Comparison of ENCODE assay signal across 23 mouse cellular contexts in genomic region chr3:149090103-149090502, GRCm38 (mm10).
DNase-seq lines count a peak whose midpoint lies in the region; ATAC-seq and TF ChIP-seq lines count a peak whose summit lies in the region.
"Had no signal": no experiment of that assay in that cellular context is flagged by ENCODE, and none has a peak within 500 bp of the region (broad histone marks: within the 10 kb centered on the region; RNA-seq: fewer than 3 reads in every experiment).

No protein-coding gene starts in this region.

- ATAC-seq in forebrain, embryonic 11.5 days (replicated peaks; ENCODE audit: low FRiP score) = no peak
- no peak for ATAC-seq in forebrain, embryonic 16.5 days
- ATAC-seq in neural tube, embryonic 11.5 days (ENCODE audit: insufficient read depth, low FRiP score, low TSS enrichment) = peak; percentile 57
- ATAC-seq in limb, embryonic 11.5 days (ENCODE audit: insufficient number of reproducible peaks, low FRiP score, low TSS enrichment, low read depth) = no peak
- 0 out of 2 replicates have a peak, but pooled peaks have one; percentile 41 for ATAC-seq in neural tube, embryonic 15.5 days (ENCODE audit: low FRiP score)
- ATAC-seq: CD4-positive, CD25-positive, alpha-beta regulatory T cell, adult 4 months; forebrain, embryonic 14.5 days; intestine, embryonic 16.5 days had no signal

- no peak overlapping the region for H3K9ac ChIP-seq in forebrain, embryonic 11.5 days (ENCODE audit: low read length)
- no peak overlapping the region for H3K9ac ChIP-seq in forebrain, embryonic 16.5 days (replicated peaks; ENCODE audit: low read depth, low read length)
- no peak overlapping the region for H3K9ac ChIP-seq in neural tube, embryonic 11.5 days (ENCODE audit: low read length)
- H3K9ac ChIP-seq in limb, embryonic 11.5 days (ENCODE audit: low read length) = no peak overlapping the region
- no peak overlapping the region for H3K9ac ChIP-seq in neural tube, embryonic 15.5 days (replicated peaks)
- H3K9ac ChIP-seq: hindbrain, embryonic 15.5 days; limb, embryonic 15.5 days; liver, embryonic 14.5 days; lung, embryonic 14.5 days had no signal

- H3K4me3 ChIP-seq in forebrain, embryonic 11.5 days (ENCODE audit: low read depth, low read length) = no peak overlapping the region
- H3K4me3 ChIP-seq in forebrain, embryonic 16.5 days (replicated peaks; ENCODE audit: low read length) = no peak overlapping the region
- H3K4me3 ChIP-seq in neural tube, embryonic 11.5 days (ENCODE audit: low read depth, low read length) = no peak overlapping the region
- H3K4me3 ChIP-seq in limb, embryonic 11.5 days (ENCODE audit: low read depth, low read length) = no peak overlapping the region
- H3K4me3 ChIP-seq in neural tube, embryonic 15.5 days (replicated peaks) = no peak overlapping the region
- H3K4me3 ChIP-seq in gastrocnemius, adult 2 months = no peak overlapping the region
- H3K4me3 ChIP-seq: hindbrain, embryonic 15.5 days; limb, embryonic 15.5 days had no signal

- H3K27me3 ChIP-seq in forebrain, embryonic 11.5 days (ENCODE audit: control insufficient read depth, insufficient read depth, low read length) = peaks cover 3% of the 10 kb centered on the region
- H3K27me3 ChIP-seq in forebrain, embryonic 16.5 days (replicated peaks; ENCODE audit: control insufficient read depth, insufficient read depth, low read length) = 0 out of 2 replicates have a peak, but pooled peaks cover 2% of the 10 kb centered on the region
- no peaks in the 10 kb centered on the region for H3K27me3 ChIP-seq in neural tube, embryonic 11.5 days (ENCODE audit: control insufficient read depth, insufficient read depth, low read length)
- H3K27me3 ChIP-seq in limb, embryonic 11.5 days (ENCODE audit: control insufficient read depth, insufficient read depth, low read length) = no peaks in the 10 kb centered on the region
- H3K27me3 ChIP-seq in neural tube, embryonic 15.5 days (replicated peaks) = 0 out of 2 replicates have a peak, but pooled peaks cover 5% of the 10 kb centered on the region
- H3K27me3 ChIP-seq: limb, embryonic 15.5 days had no signal

- TF ChIP-seq CTCF in gastrocnemius, adult 2 months (IDR thresholded peaks at IDR 0.05) = no peak

- H3K4me2 ChIP-seq in forebrain, embryonic 11.5 days (ENCODE audit: low read depth, low read length, severe bottlenecking) = no peak overlapping the region
- H3K4me2 ChIP-seq in forebrain, embryonic 16.5 days (ENCODE audit: low read length) = no peak overlapping the region
- no peak overlapping the region for H3K4me2 ChIP-seq in neural tube, embryonic 11.5 days (ENCODE audit: low read depth)
- no peak overlapping the region for H3K4me2 ChIP-seq in limb, embryonic 11.5 days (ENCODE audit: low read depth, severe bottlenecking)
- H3K4me2 ChIP-seq in neural tube, embryonic 15.5 days = no peak overlapping the region
- H3K4me2 ChIP-seq: hindbrain, embryonic 15.5 days; limb, embryonic 15.5 days; lung, embryonic 14.5 days had no signal

- no peaks in the 10 kb centered on the region for H3K9me3 ChIP-seq in forebrain, embryonic 11.5 days (ENCODE audit: control insufficient read depth, low read length)
- H3K9me3 ChIP-seq in forebrain, embryonic 16.5 days (ENCODE audit: control insufficient read depth, low read length) = no peaks in the 10 kb centered on the region
- no peaks in the 10 kb centered on the region for H3K9me3 ChIP-seq in neural tube, embryonic 11.5 days (ENCODE audit: control insufficient read depth, low read length)
- no peaks in the 10 kb centered on the region for H3K9me3 ChIP-seq in limb, embryonic 11.5 days (ENCODE audit: control insufficient read depth, low read length)
- H3K9me3 ChIP-seq in neural tube, embryonic 15.5 days (replicated peaks) = no peaks in the 10 kb centered on the region
- H3K9me3 ChIP-seq: hindbrain, embryonic 15.5 days; limb, embryonic 15.5 days had no signal

- no peaks in the 10 kb centered on the region for H3K36me3 ChIP-seq in forebrain, embryonic 11.5 days (ENCODE audit: control insufficient read depth, insufficient read depth, low read length)
- H3K36me3 ChIP-seq in forebrain, embryonic 16.5 days (ENCODE audit: control insufficient read depth, insufficient read depth) = no peaks in the 10 kb centered on the region
- no peaks in the 10 kb centered on the region for H3K36me3 ChIP-seq in neural tube, embryonic 11.5 days (ENCODE audit: control insufficient read depth, insufficient read depth, low read length)
- no peaks in the 10 kb centered on the region for H3K36me3 ChIP-seq in limb, embryonic 11.5 days (ENCODE audit: control insufficient read depth, insufficient read depth, low read length)
- no peaks in the 10 kb centered on the region for H3K36me3 ChIP-seq in neural tube, embryonic 15.5 days
- H3K36me3 ChIP-seq: hindbrain, embryonic 15.5 days; limb, embryonic 15.5 days had no signal

- DNase-seq in forebrain, embryonic 11.5 days (ENCODE audit: low spot score) = peak; percentile 52
- DNase-seq in neural tube, embryonic 11.5 days (ENCODE audit: low spot score) = peak; percentile 21
- DNase-seq in neural tube, embryonic 10.5 days (ENCODE audit: extremely low spot score, low spot score) = no peak
- peak; percentile 58 for DNase-seq in limb, embryonic 11.5 days (ENCODE audit: low spot score)
- no peak for DNase-seq in gastrocnemius, adult 2 months
- no peak for DNase-seq in lung, postnatal 36 days
- DNase-seq: adrenal gland, postnatal 25 days; cerebellum, adult 9-10 months; kidney, adult 9 months; kidney, postnatal 25 days; layer of hippocampus, postnatal 36 days; lung, embryonic 14.5 days; lung, postnatal 4 days; thymus, adult 2 months had no signal

- 59% methylated on average over 5 of the region's 5 CpGs for WGBS in forebrain, embryonic 11.5 days
- WGBS in forebrain, embryonic 16.5 days = 67% methylated on average over 5 of the region's 5 CpGs
- WGBS in neural tube, embryonic 11.5 days = 28% methylated on average over 5 of the region's 5 CpGs
- WGBS in limb, embryonic 11.5 days = 6% methylated on average over 5 of the region's 5 CpGs
- 32% methylated on average over 5 of the region's 5 CpGs for WGBS in neural tube, embryonic 15.5 days

- peaks cover 17% of the 10 kb centered on the region; the same call in 1 of the 2 replicates for H3K4me1 ChIP-seq in forebrain, embryonic 11.5 days (replicated peaks; ENCODE audit: control insufficient read depth, insufficient read depth, low read length)
- H3K4me1 ChIP-seq in forebrain, embryonic 16.5 days (replicated peaks; ENCODE audit: control insufficient read depth, insufficient read depth, low read length) = peaks cover 21% of the 10 kb centered on the region
- peaks cover 7% of the 10 kb centered on the region; the same call in 1 of the 2 replicates for H3K4me1 ChIP-seq in neural tube, embryonic 11.5 days (ENCODE audit: control insufficient read depth, insufficient read depth, low read length)
- H3K4me1 ChIP-seq in limb, embryonic 11.5 days (ENCODE audit: control insufficient read depth, insufficient read depth, low read length) = peaks cover 33% of the 10 kb centered on the region
- H3K4me1 ChIP-seq in neural tube, embryonic 15.5 days = peaks cover 21% of the 10 kb centered on the region

- no peak overlapping the region for H3K27ac ChIP-seq in forebrain, embryonic 11.5 days (ENCODE audit: low read depth, low read length)
- H3K27ac ChIP-seq in forebrain, embryonic 16.5 days (ENCODE audit: low read length) = no peak overlapping the region
- no peak overlapping the region for H3K27ac ChIP-seq in neural tube, embryonic 11.5 days (ENCODE audit: low read depth, low read length)
- no peak overlapping the region for H3K27ac ChIP-seq in limb, embryonic 11.5 days (replicated peaks; ENCODE audit: low read depth, low read length)
- H3K27ac ChIP-seq in neural tube, embryonic 15.5 days (replicated peaks) = no peak overlapping the region
- no peak overlapping the region for H3K27ac ChIP-seq in gastrocnemius, adult 2 months
- H3K27ac ChIP-seq: hindbrain, embryonic 15.5 days; limb, embryonic 15.5 days; liver, embryonic 14.5 days; stomach, postnatal 0 days had no signal

- intact Hi-C loops in gastrocnemius, adult 2 months (cut with DNase I) = no loop called here

Comparison
In these comparisons a context has a peak if more than half of its experiments do, and no peak if none do; other contexts are left out.
1. DNase-seq: peak in forebrain, embryonic 11.5 days (single experiment), neural tube, embryonic 11.5 days (single experiment) and limb, embryonic 11.5 days (single experiment); none in neural tube, embryonic 10.5 days (single experiment), gastrocnemius, adult 2 months (single experiment) and lung, postnatal 36 days (single experiment).
2. ATAC-seq: peak in neural tube, embryonic 11.5 days (single experiment) and neural tube, embryonic 15.5 days (single experiment); none in forebrain, embryonic 11.5 days (single experiment), forebrain, embryonic 16.5 days (single experiment) and limb, embryonic 11.5 days (single experiment).